Mouse (Mus musculus): ENCODE data around the gene Rnf215. TPM values are rescaled to one million over a fixed set of nuclear protein-coding genes. Genes with fewer than 3 reads are reported as not detected.

The Rnf215 gene
- polyA plus RNA-seq, 1 experiment: 39.5 TPM

- 80% methylated on average over 4 of the region's 4 CpGs for WGBS
- H3K27me3 ChIP-seq (ENCODE audit: control insufficient read depth, insufficient read depth, low read length): no peaks in the 10 kb centered on the region
- DNase-seq: no peak
- H3K27ac ChIP-seq (ENCODE audit: insufficient read depth, low read length): no peak overlapping the region
- TF ChIP-seq POLR2A (IDR thresholded peaks at IDR 0.05; ENCODE audit: borderline replicate concordance, insufficient read depth, low read length): no peak
- TF ChIP-seq CTCF (IDR thresholded peaks at IDR 0.05; ENCODE audit: borderline replicate concordance, insufficient read depth, low read depth, low read length): no peak
- peaks cover 8% of the 10 kb centered on the region; the same call in 1 of the 2 replicates for H3K4me1 ChIP-seq (ENCODE audit: control insufficient read depth, insufficient read depth, low read length)
- H3K4me3 ChIP-seq (replicated peaks; ENCODE audit: insufficient read depth, low read depth, low read length): no peak overlapping the region
Measured at GRCm38 (mm10) chr11:4115407-4115806, 19.6 kb upstream of the Rnf215 start.

DNA sequence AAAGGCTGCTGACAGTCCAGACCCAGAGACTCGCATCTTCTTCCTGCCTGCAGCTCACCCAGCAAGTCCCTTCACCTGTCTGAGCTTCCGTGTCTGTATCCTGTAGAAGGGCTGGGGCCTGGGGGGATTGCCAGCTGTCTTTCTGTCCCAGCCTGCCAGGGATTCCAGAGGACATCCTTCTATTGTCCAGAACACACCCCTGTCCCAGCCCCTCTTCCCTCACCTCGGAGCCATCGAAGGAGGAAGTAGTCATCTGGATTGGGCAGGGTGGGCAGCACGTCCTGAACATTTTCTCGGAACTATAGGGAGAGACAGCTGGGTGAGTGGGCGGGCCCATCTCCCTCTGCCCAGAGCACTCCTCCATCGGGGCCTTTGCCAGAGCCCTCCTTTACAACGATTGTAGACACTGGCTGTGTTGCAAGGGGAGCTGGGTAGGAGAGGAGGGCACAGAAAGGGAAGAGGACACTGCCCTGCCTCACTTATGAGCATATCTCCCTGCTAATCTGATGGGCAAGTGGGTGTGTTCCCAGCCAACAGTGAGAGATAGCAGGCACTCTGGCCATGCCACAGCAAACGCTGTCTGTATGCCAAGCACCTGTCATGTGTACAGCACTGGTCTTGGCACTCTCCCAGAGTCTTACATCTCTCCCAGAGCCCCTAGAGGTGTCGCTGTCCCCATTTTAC, 18.4 kb upstream of the Rnf215 start:
- DNase-seq: no peak
- no peak for TF ChIP-seq POLR2A (IDR thresholded peaks at IDR 0.05; ENCODE audit: borderline replicate concordance, insufficient read depth, low read length)
- no peak for TF ChIP-seq CTCF (IDR thresholded peaks at IDR 0.05; ENCODE audit: borderline replicate concordance, insufficient read depth, low read depth, low read length)
- Histone ChIP-seq H3K4me3 (replicated peaks; ENCODE audit: insufficient read depth, low read depth, low read length) (no peak overlapping the region), H3K4me1 (ENCODE audit: control insufficient read depth, insufficient read depth, low read length) (peaks cover 8% of the 10 kb centered on the region; the same call in 1 of the 2 replicates), H3K27ac (ENCODE audit: insufficient read depth, low read length) (no peak overlapping the region), H3K27me3 (ENCODE audit: control insufficient read depth, insufficient read depth, low read length) (no peaks in the 10 kb centered on the region)
- WGBS: 36% methylated on average over 11 of the region's 11 CpGs

DNA sequence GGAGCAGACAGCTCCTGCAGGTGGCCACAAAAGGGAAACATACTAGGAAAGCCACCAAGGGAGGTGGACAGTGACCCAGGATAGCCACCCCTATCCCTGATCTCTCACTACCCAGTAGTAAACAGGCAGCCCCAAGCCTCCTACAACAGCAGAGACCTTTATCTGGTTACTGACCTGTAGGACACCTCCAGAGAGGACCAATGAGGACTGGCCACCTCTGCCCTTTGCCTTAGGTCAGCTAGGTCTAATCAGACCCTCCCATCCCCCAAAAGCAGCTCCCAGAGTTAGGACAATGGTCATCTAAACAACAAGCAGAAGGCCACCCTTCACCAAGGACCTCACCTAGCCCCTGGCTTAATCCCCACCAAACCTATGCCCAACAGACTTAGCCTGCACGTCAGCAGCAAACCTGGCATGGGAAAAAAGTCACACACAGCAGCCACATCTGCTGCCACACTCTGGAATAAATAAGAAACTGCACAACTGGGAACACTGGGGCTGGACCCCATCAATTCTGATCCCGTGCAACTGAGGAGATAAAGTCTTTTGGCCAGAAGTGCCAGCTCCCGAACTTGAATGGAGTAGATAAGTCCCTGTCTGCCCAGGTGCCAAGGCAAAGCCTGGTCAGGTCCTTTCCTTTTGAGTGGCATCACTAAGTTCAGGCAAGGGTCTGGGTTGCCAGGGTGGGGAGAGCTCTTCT, 17.5 kb upstream of the Rnf215 start:
- WGBS: 45% methylated on average over 3 of the region's 3 CpGs
- TF ChIP-seq CTCF (IDR thresholded peaks at IDR 0.05; ENCODE audit: borderline replicate concordance, insufficient read depth, low read depth, low read length): no peak
- H3K27me3 ChIP-seq (ENCODE audit: control insufficient read depth, insufficient read depth, low read length): no peaks in the 10 kb centered on the region
- H3K27ac ChIP-seq (ENCODE audit: insufficient read depth, low read length): no peak overlapping the region
- peak overlapping the region; percentile 77 for H3K4me3 ChIP-seq (replicated peaks; ENCODE audit: insufficient read depth, low read depth, low read length)
- no peak for DNase-seq
- H3K4me1 ChIP-seq (ENCODE audit: control insufficient read depth, insufficient read depth, low read length): peaks cover 8% of the 10 kb centered on the region; the same call in 1 of the 2 replicates

DNA sequence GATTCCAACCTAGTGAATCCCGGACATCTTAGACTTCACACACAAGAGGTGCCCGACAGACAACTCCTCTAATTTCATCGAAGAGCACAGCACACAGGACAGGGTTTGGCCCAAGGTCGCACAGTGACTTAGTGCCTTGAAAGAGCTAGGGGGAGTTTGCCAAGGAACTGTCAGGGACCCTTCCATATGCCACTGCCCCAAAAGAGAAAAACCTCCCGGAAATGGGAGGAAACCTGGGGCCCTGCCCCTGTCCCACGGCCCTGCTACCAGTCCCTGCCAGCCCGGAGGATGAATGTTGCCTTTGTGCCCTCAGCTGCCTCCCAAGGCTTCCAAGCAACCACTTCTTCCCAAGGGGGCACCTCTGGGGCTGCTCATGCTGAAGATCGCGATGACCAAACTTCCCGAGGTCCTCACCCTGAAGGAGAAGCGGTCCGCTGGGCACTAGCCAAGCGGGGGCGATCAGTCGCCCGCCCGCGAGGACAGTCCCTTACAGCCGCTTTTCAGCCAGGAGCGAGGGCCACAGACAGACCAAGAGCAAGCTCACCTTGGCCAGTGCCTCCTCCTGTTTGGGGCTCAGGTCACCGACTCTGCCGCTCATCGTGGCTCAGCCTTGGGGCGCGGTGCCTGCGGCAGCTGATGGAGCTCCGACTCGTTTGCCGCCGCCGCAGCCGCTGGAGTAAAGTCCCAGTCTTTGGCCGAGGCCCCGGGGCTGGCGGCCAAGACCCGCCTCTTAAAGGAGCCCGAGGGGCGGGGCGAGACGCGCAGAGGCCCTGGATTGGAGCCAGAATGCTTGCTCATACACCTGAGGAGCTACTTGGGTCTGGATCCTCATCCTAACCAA, 16.7 kb upstream of the Rnf215 start:
- peak; percentile 38; the same call in 1 of the 2 replicates for TF ChIP-seq POLR2A (IDR thresholded peaks at IDR 0.05; ENCODE audit: borderline replicate concordance, insufficient read depth, low read length)
- no peak for TF ChIP-seq CTCF (IDR thresholded peaks at IDR 0.05; ENCODE audit: borderline replicate concordance, insufficient read depth, low read depth, low read length)
- H3K4me3 ChIP-seq (replicated peaks; ENCODE audit: insufficient read depth, low read depth, low read length): peak overlapping the region; percentile 77
- peak; percentile 81 to 83 for DNase-seq
- H3K27me3 ChIP-seq (ENCODE audit: control insufficient read depth, insufficient read depth, low read length): no peaks in the 10 kb centered on the region
- H3K4me1 ChIP-seq (ENCODE audit: control insufficient read depth, insufficient read depth, low read length): peaks cover 8% of the 10 kb centered on the region; the same call in 1 of the 2 replicates
- 1% methylated on average over 41 of the region's 41 CpGs for WGBS
- H3K27ac ChIP-seq (ENCODE audit: insufficient read depth, low read length): peak overlapping the region; percentile 18; the same call in 1 of the 2 replicates

DNA sequence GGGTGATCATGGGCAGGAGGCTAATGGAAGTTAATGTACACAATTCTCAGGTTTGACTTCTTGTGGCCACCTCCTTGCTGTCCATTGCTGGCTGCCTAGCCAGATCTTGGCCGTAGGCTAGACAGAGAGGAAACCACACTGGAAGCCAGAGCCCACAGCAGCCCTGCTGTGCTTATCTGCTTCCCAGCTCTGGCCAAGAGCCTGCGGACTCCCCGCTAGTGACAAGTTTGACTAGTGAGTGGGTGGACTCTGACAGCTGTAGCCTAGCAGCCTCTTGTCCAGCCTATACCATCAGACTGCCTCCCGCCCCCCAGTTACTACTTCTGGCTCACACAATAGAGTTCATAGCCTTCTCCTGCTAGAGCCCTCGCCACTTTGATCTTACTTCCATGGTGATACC, 15.4 kb upstream of the Rnf215 start:
- DNase-seq: no peak
- Histone ChIP-seq H3K4me3 (replicated peaks; ENCODE audit: insufficient read depth, low read depth, low read length) (no peak overlapping the region), H3K27ac (ENCODE audit: insufficient read depth, low read length) (no peak overlapping the region), H3K27me3 (ENCODE audit: control insufficient read depth, insufficient read depth, low read length) (no peaks in the 10 kb centered on the region), H3K4me1 (ENCODE audit: control insufficient read depth, insufficient read depth, low read length) (peaks cover 8% of the 10 kb centered on the region; the same call in 1 of the 2 replicates)
- 73% methylated on average over 5 of the region's 5 CpGs for WGBS
- TF ChIP-seq POLR2A (IDR thresholded peaks at IDR 0.05; ENCODE audit: borderline replicate concordance, insufficient read depth, low read length) (no peak), CTCF (IDR thresholded peaks at IDR 0.05; ENCODE audit: borderline replicate concordance, insufficient read depth, low read depth, low read length) (no peak)

- Histone ChIP-seq H3K27me3 (ENCODE audit: control insufficient read depth, insufficient read depth, low read length) (no peaks in the 10 kb centered on the region), H3K4me3 (replicated peaks; ENCODE audit: insufficient read depth, low read depth, low read length) (no peak overlapping the region), H3K27ac (ENCODE audit: insufficient read depth, low read length) (no peak overlapping the region), H3K4me1 (ENCODE audit: control insufficient read depth, insufficient read depth, low read length) (peaks cover 6% of the 10 kb centered on the region; the same call in 1 of the 2 replicates)
- DNase-seq: no peak
- no peak for TF ChIP-seq CTCF (IDR thresholded peaks at IDR 0.05; ENCODE audit: borderline replicate concordance, insufficient read depth, low read depth, low read length)
- TF ChIP-seq POLR2A (IDR thresholded peaks at IDR 0.05; ENCODE audit: borderline replicate concordance, insufficient read depth, low read length): no peak
- WGBS: 64% methylated on average over 3 of the region's 3 CpGs
Measured at GRCm38 (mm10) chr11:4121691-4122090, 13.3 kb upstream of the Rnf215 start.

- 82% methylated on average over 5 of the region's 5 CpGs for WGBS
- Histone ChIP-seq H3K4me3 (replicated peaks; ENCODE audit: insufficient read depth, low read depth, low read length) (no peak overlapping the region), H3K27me3 (ENCODE audit: control insufficient read depth, insufficient read depth, low read length) (no peaks in the 10 kb centered on the region), H3K4me1 (ENCODE audit: control insufficient read depth, insufficient read depth, low read length) (peaks cover 4% of the 10 kb centered on the region; the same call in 1 of the 2 replicates), H3K27ac (ENCODE audit: insufficient read depth, low read length) (no peak overlapping the region)
- no peak for TF ChIP-seq POLR2A (IDR thresholded peaks at IDR 0.05; ENCODE audit: borderline replicate concordance, insufficient read depth, low read length)
- TF ChIP-seq CTCF (IDR thresholded peaks at IDR 0.05; ENCODE audit: borderline replicate concordance, insufficient read depth, low read depth, low read length): no peak
- no peak for DNase-seq
Measured at GRCm38 (mm10) chr11:4122226-4122625, 12.8 kb upstream of the Rnf215 start.
